Mouse (Mus musculus) MEL (cell line): Measurements from ENCODE around the gene Olfr704. TPM values are rescaled to one million over a fixed set of nuclear protein-coding genes. Genes with fewer than 3 reads are reported as not detected.

ENCODE experiments used
- DNase-seq: peaks from one replicate; pipeline ENCODE4 v3.0.0; 2011; ENCODE audit warnings: low read depth, low spot score
- H3K27ac ChIP-seq: 2 replicates; pipeline ENCODE4 v1.5.1; 2012; ENCODE audit warnings: low read depth, mild to moderate bottlenecking, control low read depth, low read length, moderate library complexity; ENCODE audit not compliant: control insufficient read depth
- H3K27me3 ChIP-seq, 2 experiments: fragments of 150-350 bp in 1 of 2; sonication (generic) in 1 of 2; 2 replicates each; pipeline ENCODE4 v1.6.1; 2012; ENCODE audit warnings: low read length in 2 of 2, mild to moderate bottlenecking in 2 of 2, improper control_type of control experiment in 1 of 2, moderate library complexity in 1 of 2; ENCODE audit not compliant: insufficient read depth in 2 of 2, control insufficient read depth in 1 of 2
- H3K36me3 ChIP-seq, 2 experiments: 2 replicates each; pipeline ENCODE4 v1.6.1; 2012 to 2014; ENCODE audit warnings: low read length in 2 of 2, improper control_type of control experiment in 1 of 2, inconsistent platforms in 1 of 2, mild to moderate bottlenecking in 1 of 2; ENCODE audit not compliant: insufficient read depth in 2 of 2, control insufficient read depth in 1 of 2
- H3K4me1 ChIP-seq, 2 experiments: fragments of 150-350 bp in 1 of 2; sonication (generic) in 1 of 2; 2 replicates each; pipeline ENCODE4 v1.6.1; 2012; ENCODE audit warnings: low read length in 2 of 2, improper control_type of control experiment in 1 of 2, mild to moderate bottlenecking in 1 of 2; ENCODE audit not compliant: insufficient read depth in 2 of 2, control insufficient read depth in 1 of 2
- H3K4me3 ChIP-seq, 2 experiments: fragments of 150-350 bp in 1 of 2; sonication (generic) in 1 of 2; 2 replicates each; pipeline ENCODE4 v1.5.1; 2012; ENCODE audit warnings: low read depth in 2 of 2, low read length in 2 of 2, mild to moderate bottlenecking in 2 of 2, moderate library complexity in 2 of 2, control low read depth in 1 of 2, improper control_type of control experiment in 1 of 2; ENCODE audit not compliant: control insufficient read depth in 1 of 2, insufficient read depth in 1 of 2
- H3K79me2 ChIP-seq: 2 replicates; pipeline ENCODE4 v1.6.1; 2012; ENCODE audit warnings: mild to moderate bottlenecking, low read length, moderate library complexity; ENCODE audit not compliant: control insufficient read depth, poor library complexity, insufficient read depth
- H3K9ac ChIP-seq: 2 replicates; pipeline ENCODE4 v1.6.1; 2012; ENCODE audit warnings: low read depth, mild to moderate bottlenecking, control low read depth, low read length, moderate library complexity; ENCODE audit not compliant: control insufficient read depth, poor library complexity, severe bottlenecking
- H3K9me3 ChIP-seq: fragments of 150-350 bp; sonication (generic); replicated peaks from 2 replicates; pipeline ENCODE4 v1.6.1; 2012; ENCODE audit warnings: mild to moderate bottlenecking, low read length, improper control_type of control experiment, moderate library complexity; ENCODE audit not compliant: insufficient read depth
- ETS1 ChIP-seq: IDR thresholded peaks from 2 replicates; pipeline ENCODE4 v1.6.1; 2012; ENCODE audit warnings: low read depth, mild to moderate bottlenecking, inconsistent platforms, low read length, improper control_type of control experiment, moderate library complexity
- RAD21 ChIP-seq: IDR thresholded peaks from 2 replicates; pipeline ENCODE4 v1.6.1; 2011; ENCODE audit warnings: mild to moderate bottlenecking, low read depth, low read length, improper control_type of control experiment
- SMC3 ChIP-seq: IDR thresholded peaks from 2 replicates; pipeline ENCODE4 v1.6.1; 2011; ENCODE audit warnings: low read depth, low read length, improper control_type of control experiment
- ZMIZ1 ChIP-seq: IDR thresholded peaks from 2 replicates; pipeline ENCODE4 v1.6.1; 2012; ENCODE audit warnings: low read depth, mild to moderate bottlenecking, inconsistent platforms, low read length, improper control_type of control experiment, moderate library complexity
- polyA plus RNA-seq, 2 experiments: library from polyadenylated mRNA; stranded (reverse) in 1 of 2; unstranded in 1 of 2; fragments of >175 nt in 1 of 2; fragments of >200 nt in 1 of 2; gene quantifications; 2 replicates each; pipeline versions ENCODE4 v1.2.1 to v1.2.4; 2012; ENCODE audit warnings: low replicate concordance in 2 of 2, low read depth in 1 of 2; ENCODE audit not compliant: insufficient read length in 2 of 2, insufficient read depth in 1 of 2, missing spikeins in 1 of 2
- total RNA-seq: library from RNA; depleted of rRNA; stranded (reverse); fragments of 300-350 nt; gene quantifications from 2 replicates; pipeline ENCODE4 v1.2.3, GENCODE M21; 2012; rRNA removed

Gene Olfr704
- total and polyA plus RNA-seq, 3 experiments: not detected

DNA sequence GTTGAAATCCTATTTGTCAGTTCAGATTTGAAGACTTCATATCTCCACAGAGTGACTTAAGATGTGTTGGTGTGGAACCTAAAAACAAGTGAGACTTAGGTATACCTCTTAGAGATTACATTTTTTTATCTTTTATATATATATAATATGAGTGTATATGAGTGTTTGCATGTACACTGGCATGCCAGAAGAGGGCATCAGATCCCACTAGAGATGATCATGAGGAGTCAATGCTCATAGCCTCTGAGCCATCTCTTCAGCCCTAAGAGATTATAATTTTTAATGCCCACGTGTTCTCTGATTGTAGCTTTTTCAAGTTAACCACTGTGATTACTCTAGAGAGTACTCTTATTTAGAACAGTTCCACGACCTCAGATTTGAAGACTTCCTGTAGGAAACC is 44.7 kb downstream of the Olfr704 start, which contains the start of gene Olfr1532-ps1:
Olfr1532-ps1 (plus strand) TSS at position 326 of the 400 bp plus-strand sequence.
- Histone ChIP-seq H3K36me3 (no peaks in the 10 kb centered on the region), H3K27ac (no peak within 1 kb of the TSS), H3K79me2 (no peaks in the 10 kb centered on the region), H3K27me3 (no peaks in the 10 kb centered on the region), H3K9ac (no peak within 1 kb of the TSS), H3K4me3 (no peak within 1 kb of the TSS), H3K9me3 (no peaks in the 10 kb centered on the region), H3K4me1 (no peaks in the 10 kb centered on the region)
- no peak for TF ChIP-seq SMC3
- no peak for TF ChIP-seq ETS1
- TF ChIP-seq RAD21: no peak
- TF ChIP-seq ZMIZ1: no peak
- no peak for DNase-seq

Other genes starting within 250 kb of the Olfr704 start
- not detected in 2 replicates for gene Olfr693, start 182.6 kb upstream of the Olfr704 start, total RNA-seq
- gene Olfr693, start 182.6 kb upstream of the Olfr704 start, polyA plus RNA-seq: not detected
- not detected in 2 replicates for gene Olfr694, start 171.4 kb upstream of the Olfr704 start, total RNA-seq
- gene Olfr694, start 171.4 kb upstream of the Olfr704 start, polyA plus RNA-seq: not detected
- gene Olfr695, start 146.8 kb upstream of the Olfr704 start, total RNA-seq: not detected in 2 replicates
- not detected for gene Olfr695, start 146.8 kb upstream of the Olfr704 start, polyA plus RNA-seq
- gene Olfr697, start 120.7 kb upstream of the Olfr704 start, total RNA-seq: not detected in 2 replicates
- gene Olfr697, start 120.7 kb upstream of the Olfr704 start, polyA plus RNA-seq: not detected
- gene Olfr698, start 107.8 kb upstream of the Olfr704 start, total RNA-seq: not detected in 2 replicates
- not detected for gene Olfr698, start 107.8 kb upstream of the Olfr704 start, polyA plus RNA-seq
- gene Olfr699, start 70.0 kb upstream of the Olfr704 start, total RNA-seq: not detected in 2 replicates
- not detected for gene Olfr699, start 70.0 kb upstream of the Olfr704 start, polyA plus RNA-seq
- gene Olfr700, start 54.4 kb upstream of the Olfr704 start, total RNA-seq: not detected in 2 replicates
- gene Olfr700, start 54.4 kb upstream of the Olfr704 start, polyA plus RNA-seq: not detected
- not detected in 2 replicates for gene Olfr701, start 49.1 kb upstream of the Olfr704 start, total RNA-seq
- gene Olfr701, start 49.1 kb upstream of the Olfr704 start, polyA plus RNA-seq: not detected
- gene Olfr702, start 29.3 kb upstream of the Olfr704 start, total RNA-seq: not detected in 2 replicates
- gene Olfr702, start 29.3 kb upstream of the Olfr704 start, polyA plus RNA-seq: not detected
- gene Olfr703, start 19.8 kb upstream of the Olfr704 start, total RNA-seq: not detected in 2 replicates
- gene Olfr703, start 19.8 kb upstream of the Olfr704 start, polyA plus RNA-seq: not detected
- not detected in 2 replicates for gene Olfr705, start 13.7 kb downstream of the Olfr704 start, total RNA-seq
- gene Olfr705, start 13.7 kb downstream of the Olfr704 start, polyA plus RNA-seq: not detected
- gene Olfr706, start 25.0 kb downstream of the Olfr704 start, total RNA-seq: not detected in 2 replicates
- not detected for gene Olfr706, start 25.0 kb downstream of the Olfr704 start, polyA plus RNA-seq
- not detected in 2 replicates for gene Olfr707, start 38.1 kb downstream of the Olfr704 start, total RNA-seq
- not detected for gene Olfr707, start 38.1 kb downstream of the Olfr704 start, polyA plus RNA-seq
- gene Olfr1532-ps1, start 44.8 kb downstream of the Olfr704 start, total RNA-seq: not detected in 2 replicates
- not detected for gene Olfr1532-ps1, start 44.8 kb downstream of the Olfr704 start, polyA plus RNA-seq
- gene Olfr709-ps1, start 69.0 kb downstream of the Olfr704 start, total RNA-seq: not detected in 2 replicates
- not detected for gene Olfr709-ps1, start 69.0 kb downstream of the Olfr704 start, polyA plus RNA-seq
- not detected in 2 replicates for gene Olfr710, start 85.1 kb downstream of the Olfr704 start, total RNA-seq
- not detected for gene Olfr710, start 85.1 kb downstream of the Olfr704 start, polyA plus RNA-seq
- gene Olfr6, start 100.8 kb downstream of the Olfr704 start, total RNA-seq: not detected in 2 replicates
- not detected for gene Olfr6, start 100.8 kb downstream of the Olfr704 start, polyA plus RNA-seq
- gene Olfr711, start 112.3 kb downstream of the Olfr704 start, total RNA-seq: not detected in 2 replicates
- gene Olfr711, start 112.3 kb downstream of the Olfr704 start, polyA plus RNA-seq: not detected
- gene Olfr2, start 142.9 kb downstream of the Olfr704 start, total RNA-seq: not detected in 2 replicates
- gene Olfr2, start 142.9 kb downstream of the Olfr704 start, polyA plus RNA-seq: not detected
- gene Olfr713, start 168.0 kb downstream of the Olfr704 start, total RNA-seq: not detected in 2 replicates
- gene Olfr713, start 168.0 kb downstream of the Olfr704 start, polyA plus RNA-seq: not detected
- not detected in 2 replicates for gene Olfr714, start 207.8 kb downstream of the Olfr704 start, total RNA-seq
- gene Olfr714, start 207.8 kb downstream of the Olfr704 start, polyA plus RNA-seq: not detected
- gene Olfr17, start 230.0 kb downstream of the Olfr704 start, total RNA-seq: not detected in 2 replicates
- gene Olfr17, start 230.0 kb downstream of the Olfr704 start, polyA plus RNA-seq: not detected
- not detected in 2 replicates for gene Olfr715b, start 247.2 kb downstream of the Olfr704 start, total RNA-seq
- gene Olfr715b, start 247.2 kb downstream of the Olfr704 start, polyA plus RNA-seq: not detected